Mouse (Mus musculus) forebrain, embryonic 14.5 days (tissue): Measurements from ENCODE around the gene Tmem151b. TPM values are rescaled to one million over a fixed set of nuclear protein-coding genes. Genes with fewer than 3 reads are reported as not detected.

Experiments used
- ATAC-seq: fragments of 200-750 bp; cut with Nextera tagmentation; 2 replicates; pipeline ENCODE4 v1.8.0; 2017; ENCODE audit warnings: mild to moderate bottlenecking, moderate library complexity
- DNase-seq: peaks from one replicate; pipeline ENCODE4 v3.0.0-alpha.2; 2015; ENCODE audit warnings: low spot score
- H3K27ac ChIP-seq: fragments of 300-500 bp; sonication (generic); 2 replicates; pipeline ENCODE4 v1.5.1; 2014; ENCODE audit warnings: low read depth, mild to moderate bottlenecking, control low read depth, low read length, moderate library complexity
- H3K27me3 ChIP-seq: fragments of 300-500 bp; sonication (generic); replicated peaks from 2 replicates; pipeline ENCODE4 v1.6.1; 2014; ENCODE audit warnings: low read length, control low read depth, mixed read lengths; ENCODE audit not compliant: control insufficient read depth, insufficient read depth
- H3K36me3 ChIP-seq: fragments of 300-500 bp; sonication (generic); 2 replicates; pipeline ENCODE4 v1.6.1; 2014; ENCODE audit warnings: low read length, control low read depth; ENCODE audit not compliant: control insufficient read depth, insufficient read depth
- H3K4me1 ChIP-seq: fragments of 300-500 bp; sonication (generic); 2 replicates; pipeline ENCODE4 v1.6.1; 2014; ENCODE audit warnings: antibody characterized with exemption, low read length, control low read depth; ENCODE audit not compliant: control insufficient read depth, insufficient read depth
- H3K4me2 ChIP-seq: fragments of 300-500 bp; sonication (generic); 2 replicates; pipeline ENCODE4 v1.6.1; 2014; ENCODE audit warnings: mild to moderate bottlenecking, control low read depth, low read length
- H3K4me3 ChIP-seq: fragments of 300-500 bp; sonication (generic); 2 replicates; pipeline ENCODE4 v1.5.1; 2014; ENCODE audit warnings: low read depth, low read length, control low read depth
- H3K9ac ChIP-seq: fragments of 300-500 bp; sonication (generic); 2 replicates; pipeline ENCODE4 v1.6.1; 2014; ENCODE audit warnings: mild to moderate bottlenecking, low read length, control low read depth, moderate library complexity
- H3K9me3 ChIP-seq: fragments of 300-500 bp; sonication (generic); replicated peaks from 2 replicates; pipeline ENCODE4 v1.6.1; 2016; ENCODE audit warnings: low read length, control low read depth, mixed read lengths; ENCODE audit not compliant: control insufficient read depth
- WGBS: fragments of 180-500 bp; shearing (Covaris S2); extraction: QIAGEN DNeasy Blood & Tissue Kit; methylation state at CpG from one replicate; pipeline ENCODE4 v1.1.7; 2014; 5-methylcytosine and 5-hydroxymethylcytosine counted together
- polyA plus RNA-seq: library from polyadenylated mRNA; unstranded; fragments of >200 nt; fragmentation: Nextera tagmentation; extraction: Ambion mirVana; gene quantifications from 2 replicates; pipeline ENCODE4 v1.2.1, GENCODE M21; 2014

Tmem151b gene
- polyA plus RNA-seq, 1 experiment from 2014 or later, result 19.2 TPM

GRCm38 (mm10) chr17:45530346-45530782 lies 19.1 kb downstream of the Tmem151b start:
- no peak overlapping the region for H3K9ac ChIP-seq
- H3K36me3 ChIP-seq, result no peaks in the 10 kb centered on the region
- H3K27ac ChIP-seq, result peak overlapping the region; percentile 40; the same call in 1 of the 2 replicates
- H3K9me3 ChIP-seq, result no peaks in the 10 kb centered on the region
- WGBS, result 44% methylated on average over 13 of the region's 13 CpGs
- H3K27me3 ChIP-seq, result peaks cover 2% of the 10 kb centered on the region; the same call in 1 of the 2 replicates
- peak; percentile 78 for DNase-seq
- peak; percentile 89 for ATAC-seq
- peaks cover 3% of the 10 kb centered on the region; the same call in 1 of the 2 replicates for H3K4me1 ChIP-seq
- H3K4me2 ChIP-seq, result no peak overlapping the region; the same call in 1 of the 2 replicates
- no peak overlapping the region for H3K4me3 ChIP-seq

- Histone ChIP-seq H3K27ac (no peak overlapping the region), H3K27me3 (peaks cover 11% of the 10 kb centered on the region), H3K36me3 (no peaks in the 10 kb centered on the region), H3K9me3 (no peaks in the 10 kb centered on the region), H3K4me2 (no peak overlapping the region), H3K4me3 (no peak overlapping the region), H3K9ac (no peak overlapping the region), H3K4me1 (peaks cover 3% of the 10 kb centered on the region; the same call in 1 of the 2 replicates)
- ATAC-seq (no peak), DNase-seq (no peak)
- WGBS, result 15% methylated on average over 5 of the region's 5 CpGs
These were observed 22.9 kb downstream of the Tmem151b start for GRCm38 (mm10) chr17:45526571-45526970.

- H3K9me3 ChIP-seq, result no peaks in the 10 kb centered on the region
- H3K4me1 ChIP-seq, result no peaks in the 10 kb centered on the region; the same call in 1 of the 2 replicates
- peaks cover 6% of the 10 kb centered on the region; the same call in 1 of the 2 replicates for H3K36me3 ChIP-seq
- ATAC-seq, result no peak
- no peak overlapping the region for H3K9ac ChIP-seq
- no peak overlapping the region for H3K4me3 ChIP-seq
- H3K27ac ChIP-seq, result no peak overlapping the region
- WGBS, result 73% methylated on average over 4 of the region's 4 CpGs
- no peak overlapping the region for H3K4me2 ChIP-seq
- DNase-seq, result no peak
- H3K27me3 ChIP-seq, result peaks cover 11% of the 10 kb centered on the region
These were observed 24.5 kb downstream of the Tmem151b start for GRCm38 (mm10) chr17:45524961-45525360.

- peaks cover 10% of the 10 kb centered on the region for H3K36me3 ChIP-seq
These were observed 26.2 kb downstream of the Tmem151b start, which contains the start of gene Tcte1 for GRCm38 (mm10) chr17:45523263-45523662. Gene Tcte1 (plus strand): TSS chr17:45523434.

GRCm38 (mm10) chr17:45520136-45520535 lies 29.3 kb downstream of the Tmem151b start:
- ATAC-seq (no peak), DNase-seq (no peak)
- Histone ChIP-seq H3K36me3 (peaks cover 17% of the 10 kb centered on the region), H3K4me2 (no peak overlapping the region), H3K4me1 (no peaks in the 10 kb centered on the region; the same call in 1 of the 2 replicates), H3K27me3 (peaks cover 11% of the 10 kb centered on the region), H3K4me3 (no peak overlapping the region), H3K9me3 (no peaks in the 10 kb centered on the region), H3K9ac (no peak overlapping the region), H3K27ac (no peak overlapping the region)
- WGBS, result 86% methylated on average over 11 of the region's 11 CpGs

More at GRCm38 (mm10) chr17:45523263-45523662, 26.2 kb downstream of the Tmem151b start, which contains the start of gene Tcte1:
- Histone ChIP-seq H3K4me3 (peak within 1 kb of the TSS; percentile 25), H3K9ac (peak within 1 kb of the TSS; percentile 58), H3K4me2 (peak within 1 kb of the TSS; percentile 60), H3K4me1 (no peaks in the 10 kb centered on the region; the same call in 1 of the 2 replicates), H3K27me3 (peaks cover 11% of the 10 kb centered on the region), H3K9me3 (no peaks in the 10 kb centered on the region), H3K27ac (no peak within 1 kb of the TSS)
- 0% methylated on average over 21 of the region's 21 CpGs for WGBS
- ATAC-seq (peak; percentile 86), DNase-seq (peak; percentile 81)

GRCm38 (mm10) chr17:45518766-45519475 lies 30.6 kb downstream of the Tmem151b start:
- ATAC-seq, result no peak
- 0 out of 2 replicates have a peak overlapping the region, but pooled peaks have one; percentile 1 for H3K27ac ChIP-seq
- 78% methylated on average over 12 of the region's 12 CpGs for WGBS
- peak; percentile 45 for DNase-seq
- peaks cover 3% of the 10 kb centered on the region for H3K27me3 ChIP-seq
- H3K36me3 ChIP-seq, result peaks cover 17% of the 10 kb centered on the region
- 0 out of 2 replicates have a peak overlapping the region, but pooled peaks have one; percentile 3 for H3K9ac ChIP-seq
- H3K9me3 ChIP-seq, result no peaks in the 10 kb centered on the region
- no peak overlapping the region for H3K4me3 ChIP-seq
- no peaks in the 10 kb centered on the region; the same call in 1 of the 2 replicates for H3K4me1 ChIP-seq
- no peak overlapping the region for H3K4me2 ChIP-seq

- WGBS, result 94% methylated on average over 28 of the region's 28 CpGs
- H3K4me2 ChIP-seq, result no peak overlapping the region
- DNase-seq, result no peak
These were observed 31.8 kb downstream of the Tmem151b start for GRCm38 (mm10) chr17:45517549-45518215.

GRCm38 (mm10) chr17:45517135-45517534 lies 32.3 kb downstream of the Tmem151b start:
- no peak overlapping the region for H3K4me2 ChIP-seq
- no peaks in the 10 kb centered on the region for H3K4me1 ChIP-seq
- H3K27me3 ChIP-seq, result no peaks in the 10 kb centered on the region
- H3K9ac ChIP-seq, result no peak overlapping the region
- ATAC-seq (no peak), DNase-seq (no peak)
- H3K9me3 ChIP-seq, result no peaks in the 10 kb centered on the region
- 89% methylated on average over 21 of the region's 21 CpGs for WGBS
- H3K27ac ChIP-seq, result no peak overlapping the region
- H3K4me3 ChIP-seq, result no peak overlapping the region
- peaks cover 17% of the 10 kb centered on the region for H3K36me3 ChIP-seq

More at GRCm38 (mm10) chr17:45517549-45518215, 31.8 kb downstream of the Tmem151b start:
- Histone ChIP-seq H3K4me1 (no peaks in the 10 kb centered on the region; the same call in 1 of the 2 replicates), H3K27me3 (no peaks in the 10 kb centered on the region), H3K36me3 (peaks cover 17% of the 10 kb centered on the region), H3K4me3 (no peak overlapping the region), H3K27ac (no peak overlapping the region), H3K9me3 (no peaks in the 10 kb centered on the region), H3K9ac (no peak overlapping the region)
- no peak for ATAC-seq
